Mouse (Mus musculus) T-helper 1 cell (primary cell): Measurements from ENCODE around the gene Tspan12.

ENCODE experiments used
- in situ Hi-C: fragments of 300-600 bp; cut with MboI, MseI; formaldehyde crosslinking; loops from one replicate; pipeline ENCODE4 v1.15.1; 2025; ENCODE audit warnings: high pct_unique_total_duplicates

The Tspan12 gene

GRCm38 (mm10) chr6:21828437-21828836 lies 23.9 kb downstream of the Tspan12 start:
- in situ Hi-C loops = no loop called here

DNA sequence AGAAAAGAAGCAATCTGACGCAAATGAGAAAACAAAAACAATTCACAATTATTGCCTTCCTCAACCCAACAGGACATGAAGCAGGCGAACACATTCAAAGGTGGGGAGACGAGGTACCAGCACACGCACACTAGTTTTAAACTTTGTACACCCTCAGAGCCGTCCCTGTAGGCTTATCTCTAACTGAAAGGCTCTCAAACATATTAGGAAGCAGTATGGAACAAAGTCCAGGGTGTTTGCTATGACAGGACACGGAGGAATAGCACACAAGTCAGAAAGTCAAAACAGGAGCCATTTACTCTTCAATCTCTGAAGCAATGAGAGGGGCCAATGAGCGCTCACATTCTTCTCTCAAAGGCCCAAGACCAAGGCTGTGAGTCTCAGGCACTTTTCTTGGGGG lies 24.3 kb downstream of the Tspan12 start:
- in situ Hi-C loops = no loop called here

GRCm38 (mm10) chr6:21823694-21824093 lies 28.6 kb downstream of the Tspan12 start:
- in situ Hi-C loops = no loop called here

- in situ Hi-C loops = no loop called here
These were observed 29.0 kb downstream of the Tspan12 start for GRCm38 (mm10) chr6:21823281-21823680.

GRCm38 (mm10) chr6:21822721-21823134 lies 29.6 kb downstream of the Tspan12 start:
- in situ Hi-C loops = no loop called here

GRCm38 (mm10) chr6:21818107-21818807 lies 34.1 kb downstream of the Tspan12 start:
- in situ Hi-C loops = no loop called here

GRCm38 (mm10) chr6:21806005-21806404 lies 46.3 kb downstream of the Tspan12 start:
- in situ Hi-C loops = no loop called here

DNA sequence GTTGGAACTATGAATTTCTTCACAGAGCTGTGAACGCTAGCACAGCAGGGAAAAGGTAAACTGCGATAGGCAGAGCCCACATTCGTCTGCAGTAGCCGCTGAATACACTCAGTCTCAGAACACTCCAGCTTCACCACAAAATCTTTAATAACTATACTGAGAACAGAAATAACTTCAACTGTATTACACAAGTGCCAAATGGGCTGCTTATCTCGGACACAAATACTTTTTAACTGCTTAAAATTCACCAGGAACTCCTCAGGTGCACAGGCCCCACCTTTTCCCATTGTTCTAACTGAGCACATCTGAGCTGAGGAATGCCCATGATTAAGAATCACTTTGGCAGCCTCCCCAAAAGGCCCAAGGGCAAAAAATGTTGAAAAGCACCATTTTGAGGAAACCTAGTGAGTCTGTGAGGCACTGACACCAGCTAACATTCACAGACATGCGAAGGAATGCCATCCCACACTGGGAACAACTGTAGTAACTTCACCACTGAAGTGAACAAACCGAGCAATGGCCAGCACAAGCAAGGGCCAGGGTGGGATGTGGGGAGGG lies 47.2 kb downstream of the Tspan12 start:
- in situ Hi-C loops = no loop called here

- in situ Hi-C loops = no loop called here
These were observed 48.6 kb downstream of the Tspan12 start for GRCm38 (mm10) chr6:21803483-21804340.

GRCm38 (mm10) chr6:21798581-21798980 lies 53.7 kb downstream of the Tspan12 start:
- in situ Hi-C loops = no loop called here

- in situ Hi-C loops = no loop called here
These were observed 55.2 kb downstream of the Tspan12 start for GRCm38 (mm10) chr6:21797087-21797486.

DNA sequence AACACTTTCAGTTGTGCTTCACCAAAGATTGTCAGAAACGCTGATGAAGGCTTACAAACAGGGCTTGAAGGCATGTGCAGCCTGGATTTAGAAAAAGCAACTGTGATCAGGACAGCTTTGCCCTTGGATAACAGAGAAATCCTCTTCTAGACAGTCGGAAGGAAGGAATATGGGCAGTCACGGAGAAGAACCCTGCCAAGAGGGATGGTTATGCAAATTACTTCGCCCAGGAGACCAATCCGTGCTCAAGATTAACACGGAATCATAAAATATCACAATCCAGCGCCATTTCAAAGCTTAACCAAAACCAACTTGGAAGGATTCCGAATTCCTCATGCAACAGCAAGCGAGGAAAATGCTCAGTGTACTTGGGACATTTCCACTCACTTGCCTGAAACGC lies 55.9 kb downstream of the Tspan12 start:
- in situ Hi-C loops = no loop called here

DNA sequence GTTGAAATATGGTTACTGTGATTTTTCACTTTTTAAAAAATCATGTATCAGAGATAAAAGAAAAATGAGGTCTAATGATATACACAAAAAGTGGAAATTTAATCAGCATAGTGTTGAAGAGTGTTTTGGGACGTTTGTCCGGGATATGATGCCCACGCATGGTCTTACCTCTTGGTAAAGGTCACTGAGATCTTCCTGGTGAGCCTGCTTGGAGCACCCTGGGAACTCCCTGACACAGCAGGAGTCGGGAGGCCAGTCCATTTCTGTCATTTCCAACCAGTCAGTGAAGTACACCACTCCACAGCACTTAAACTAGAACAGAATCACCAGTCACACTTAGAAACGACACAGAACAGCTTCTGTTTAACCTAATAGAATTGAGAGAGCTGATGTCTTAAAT lies 56.9 kb downstream of the Tspan12 start:
- in situ Hi-C loops = no loop called here

GRCm38 (mm10) chr6:21795072-21795407 lies 57.3 kb downstream of the Tspan12 start:
- in situ Hi-C loops = no loop called here

DNA sequence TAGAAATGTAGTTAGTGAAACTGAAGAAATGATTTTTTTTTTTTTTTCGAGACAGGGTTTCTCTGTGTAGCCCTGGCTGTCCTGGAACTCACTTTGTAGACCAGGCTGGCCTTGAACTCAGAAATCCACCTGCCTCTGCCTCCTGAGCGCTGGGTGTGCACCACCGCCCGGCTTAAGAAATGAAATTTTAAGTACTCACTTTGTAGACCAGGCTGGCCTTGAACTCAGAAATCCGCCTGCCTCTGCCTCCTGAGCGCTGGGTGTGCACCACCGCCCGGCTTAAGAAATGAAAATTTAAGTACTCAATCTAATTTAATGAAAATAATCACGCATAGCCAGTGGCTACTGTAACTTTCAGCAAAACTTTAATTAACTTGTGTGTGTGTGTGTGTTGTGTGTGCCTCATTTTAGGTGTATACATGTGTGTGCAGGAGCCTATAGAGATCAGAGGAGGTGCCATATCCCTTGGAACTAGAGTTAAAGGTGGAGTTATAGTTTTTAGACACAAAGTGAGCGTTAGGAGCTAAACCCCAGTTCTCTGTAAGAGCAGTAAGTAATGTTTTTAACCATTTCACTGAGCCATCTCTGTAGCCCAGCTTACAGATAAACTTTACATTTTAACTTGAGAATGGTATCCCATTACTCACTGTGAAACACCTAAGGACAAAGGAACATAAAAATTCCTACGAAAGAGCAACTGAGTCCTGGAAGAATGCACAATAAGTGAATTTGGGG lies 57.8 kb downstream of the Tspan12 start:
- in situ Hi-C loops = no loop called here

- in situ Hi-C loops = no loop called here
These were observed 61.0 kb downstream of the Tspan12 start for GRCm38 (mm10) chr6:21791307-21791706.

- in situ Hi-C loops = no loop called here
These were observed 61.7 kb downstream of the Tspan12 start for GRCm38 (mm10) chr6:21790550-21791086.

DNA sequence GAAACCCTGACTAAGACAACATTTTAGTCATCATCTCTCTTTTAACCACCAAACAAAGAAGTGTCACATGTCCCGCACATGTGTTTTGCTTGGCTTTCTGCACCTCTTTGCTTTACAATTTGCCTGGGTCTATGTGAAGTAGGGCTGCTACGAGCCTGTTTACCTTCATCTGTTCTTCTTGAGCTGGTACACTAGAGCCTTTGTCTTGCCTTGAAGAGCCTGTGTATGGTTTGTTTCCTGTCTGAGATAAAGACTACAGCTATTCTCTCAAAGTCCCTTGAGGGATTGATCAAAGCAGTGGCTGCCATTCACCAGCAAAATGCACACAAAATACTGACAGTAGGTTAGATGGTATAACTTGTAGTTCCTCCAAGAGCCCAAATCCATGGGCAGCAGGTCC lies 62.3 kb downstream of the Tspan12 start:
- in situ Hi-C loops = no loop called here

DNA sequence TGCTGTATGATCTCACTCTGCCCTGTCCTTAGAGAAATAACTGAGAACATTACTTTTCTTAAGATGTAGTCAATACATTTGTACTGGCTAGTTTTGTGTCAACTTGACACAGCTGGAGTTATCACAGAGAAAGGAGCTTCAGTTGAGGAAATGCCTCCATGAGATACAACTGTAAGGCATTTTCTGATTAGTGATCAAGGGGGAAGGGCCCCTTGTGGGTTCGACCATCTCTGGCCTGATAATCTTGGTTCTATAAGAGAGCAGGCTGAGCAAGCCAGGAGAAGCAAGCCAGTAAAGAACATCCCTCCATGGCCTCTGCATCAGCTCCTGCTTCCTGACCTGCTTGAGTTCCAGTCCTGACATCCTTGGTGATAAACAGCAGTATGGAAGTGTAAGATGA lies 62.7 kb downstream of the Tspan12 start:
- in situ Hi-C loops = loop anchor here (5.0 kb wide), 1 partner anchor 283 kb away; no protein-coding TSS in a partner anchor

- in situ Hi-C loops = loop anchor here (5.0 kb wide), 1 partner anchor 285 kb away; no protein-coding TSS in a partner anchor
These were observed 64.6 kb downstream of the Tspan12 start for GRCm38 (mm10) chr6:21787757-21788156.

- in situ Hi-C loops = loop anchor here (5.0 kb wide), 1 partner anchor 285 kb away; no protein-coding TSS in a partner anchor
These were observed 65.0 kb downstream of the Tspan12 start for GRCm38 (mm10) chr6:21787274-21787673.
